In genomic region chr1:160561381-160561780, GRCm38 (mm10) we compare ENCODE assay signal across 8 mouse cellular contexts.
DNase-seq lines count a peak whose midpoint lies in the region.

No protein-coding gene starts in this region.

- no peaks in the 10 kb centered on the region for H3K27me3 ChIP-seq in heart, embryonic 10.5 days (ENCODE audit: insufficient read depth, poor library complexity, severe bottlenecking)

- no peak overlapping the region for H3K4me3 ChIP-seq in heart, embryonic 10.5 days

- no peaks in the 10 kb centered on the region for H3K9me3 ChIP-seq in heart, embryonic 10.5 days

- H3K27ac ChIP-seq in heart, embryonic 10.5 days, result no peak overlapping the region

- H3K36me3 ChIP-seq in heart, embryonic 10.5 days, result no peaks in the 10 kb centered on the region

- intact Hi-C loops in heart, postnatal 10 days (cut with DNase I), result loop anchor here (2.0 to 5.0 kb wide), 2 partner anchors 154 to 155 kb away; no protein-coding TSS in a partner anchor
- intact Hi-C loops in heart, postnatal 25 days (cut with DNase I), result loop anchor here (2.0 kb wide), 1 partner anchor 157 kb away; no protein-coding TSS in a partner anchor

- peak; percentile 28 for DNase-seq in heart, postnatal 10 days
- DNase-seq in heart, postnatal 25 days (ENCODE audit: low spot score), result no peak
- DNase-seq in thymus, postnatal 14 days, result peak; percentile 9
- no peak for DNase-seq in thymus, adult 18-20 months
- peak; percentile 54 for DNase-seq in forelimb bud, embryonic 11.5 days (ENCODE audit: low read depth, low spot score)
- no peak for DNase-seq in urinary bladder, postnatal 14 days (ENCODE audit: low spot score)
- no peak for DNase-seq in left cerebral cortex, adult 11 months (ENCODE audit: low spot score)
- no peak for DNase-seq in heart, embryonic 10.5 days (ENCODE audit: low spot score)

- 68% methylated on average over 1 of the region's 1 CpGs for WGBS in heart, embryonic 10.5 days

- no peaks in the 10 kb centered on the region for H3K4me1 ChIP-seq in heart, embryonic 10.5 days

Comparison
In these comparisons a context has a peak if more than half of its experiments do, and no peak if none do; other contexts are left out.
1. DNase-seq: peak in heart, postnatal 10 days (2 of 2), thymus, postnatal 14 days (single experiment) and forelimb bud, embryonic 11.5 days (single experiment); none in heart, postnatal 25 days (single experiment), thymus, adult 18-20 months (0 of 2), urinary bladder, postnatal 14 days (single experiment), left cerebral cortex, adult 11 months (single experiment) and heart, embryonic 10.5 days (single experiment).